Mouse (Mus musculus): ENCODE data around the gene Smarca2.

The Smarca2 gene

GRCm38 (mm10) chr19:26776066-26777025 lies 171.5 kb downstream of the Smarca2 start:
- DNase-seq (ENCODE audit: low spot score): no peak

- DNase-seq (ENCODE audit: low spot score): no peak
These were observed 173.3 kb downstream of the Smarca2 start for GRCm38 (mm10) chr19:26778199-26778598.

DNA sequence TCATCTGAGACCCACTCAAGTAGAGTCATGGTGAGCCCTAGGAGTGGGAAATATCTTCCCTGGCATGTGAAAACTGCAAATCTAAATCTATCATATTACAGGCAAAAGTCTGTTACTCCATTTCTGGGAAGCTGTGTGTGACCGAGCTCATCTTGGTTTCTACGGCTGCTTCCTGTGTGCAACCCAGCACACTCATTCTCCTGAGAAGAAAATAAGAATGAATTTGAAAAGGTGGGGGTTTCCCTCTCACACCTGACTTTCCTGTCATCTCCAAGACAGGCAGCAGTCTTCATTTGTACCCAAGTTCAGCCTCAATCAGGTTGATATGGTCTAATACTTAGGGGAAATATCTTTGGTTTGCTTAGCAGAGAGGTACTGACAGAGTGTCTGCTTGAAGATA lies 176.4 kb downstream of the Smarca2 start:
- no peak for DNase-seq (ENCODE audit: low spot score)

GRCm38 (mm10) chr19:26788446-26788845 lies 183.6 kb downstream of the Smarca2 start:
- DNase-seq (ENCODE audit: low spot score): no peak

DNA sequence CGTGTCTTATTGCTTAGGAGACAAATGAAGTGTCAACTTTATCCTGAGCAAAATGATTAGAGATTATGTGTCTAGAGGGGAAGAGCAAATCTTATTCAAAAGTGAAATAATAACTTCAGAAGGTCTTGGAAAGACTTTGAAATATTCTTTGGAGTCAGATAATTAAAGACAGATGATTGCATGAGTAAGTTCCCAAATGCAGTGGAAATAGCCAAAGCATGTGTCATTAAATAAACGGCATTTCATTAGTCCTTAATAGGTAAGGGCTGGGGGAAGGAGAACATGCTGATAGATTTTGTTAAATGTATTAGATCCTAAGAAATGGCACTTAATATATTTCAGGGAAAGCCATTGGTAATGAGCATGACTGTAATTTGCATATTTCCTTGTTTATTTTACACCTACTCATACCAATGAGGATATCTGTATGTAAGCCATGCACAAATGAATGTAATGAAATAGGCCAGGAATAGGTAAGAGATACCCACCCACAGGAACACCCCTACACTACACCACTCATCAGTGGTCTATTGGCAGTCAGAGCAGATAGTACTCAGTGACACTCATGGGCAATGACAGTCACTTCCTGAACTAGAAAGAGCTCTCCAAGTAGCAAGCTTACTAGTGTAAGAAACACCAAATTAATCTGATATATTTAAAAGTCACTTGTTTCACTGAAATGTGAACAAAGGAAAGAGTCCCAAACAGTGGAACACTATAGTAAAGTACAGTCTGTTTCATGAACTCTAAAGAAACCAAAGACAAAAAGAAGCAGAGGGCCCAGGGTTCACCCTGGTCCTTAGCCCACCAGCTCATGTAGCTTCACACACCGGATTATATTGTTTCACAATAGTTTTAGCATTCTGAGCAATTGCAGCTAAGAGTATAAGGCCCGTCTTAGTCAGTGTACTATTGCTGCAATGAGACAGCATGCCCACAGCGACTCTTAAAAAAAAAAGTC lies 185.8 kb downstream of the Smarca2 start:
- no peak for DNase-seq (ENCODE audit: low spot score)

GRCm38 (mm10) chr19:26794315-26794714 lies 189.5 kb downstream of the Smarca2 start:
- DNase-seq (ENCODE audit: low spot score): no peak

DNA sequence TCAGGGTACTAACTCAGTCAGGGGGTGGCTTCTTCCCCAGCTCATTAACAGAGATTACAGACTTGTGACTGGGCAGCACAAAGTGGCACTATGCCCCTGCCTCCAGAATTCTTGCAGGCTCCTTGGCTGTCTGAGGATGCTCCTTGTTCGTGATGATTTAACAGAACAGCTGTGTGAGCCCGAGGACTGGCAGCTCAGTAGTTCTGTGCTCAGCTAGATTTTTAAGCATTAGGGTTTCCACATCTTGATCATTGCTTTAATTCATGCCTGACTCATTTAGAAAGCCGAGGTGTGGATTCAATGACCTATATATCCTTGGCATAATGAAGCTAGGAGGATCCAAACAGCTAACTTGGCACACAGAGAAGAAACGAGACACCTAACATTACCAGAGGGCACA lies 191.2 kb downstream of the Smarca2 start:
- DNase-seq (ENCODE audit: low spot score): no peak

- DNase-seq (ENCODE audit: low spot score): no peak
These were observed 199.6 kb downstream of the Smarca2 start for GRCm38 (mm10) chr19:26804401-26804800.

- DNase-seq (ENCODE audit: low spot score): no peak
These were observed 209.8 kb downstream of the Smarca2 start for GRCm38 (mm10) chr19:26814629-26815028.

- DNase-seq (ENCODE audit: low spot score): no peak
These were observed 213.1 kb downstream of the Smarca2 start for GRCm38 (mm10) chr19:26817901-26818300.

All from urinary bladder, postnatal 25 days (tissue).